Mouse (Mus musculus): ENCODE results near the gene Hoxb6. TPM values are rescaled to one million over a fixed set of nuclear protein-coding genes. Genes with fewer than 3 reads are reported as not detected.

Hoxb6 gene
- polyA plus RNA-seq, 1 experiment, result not detected

DNA sequence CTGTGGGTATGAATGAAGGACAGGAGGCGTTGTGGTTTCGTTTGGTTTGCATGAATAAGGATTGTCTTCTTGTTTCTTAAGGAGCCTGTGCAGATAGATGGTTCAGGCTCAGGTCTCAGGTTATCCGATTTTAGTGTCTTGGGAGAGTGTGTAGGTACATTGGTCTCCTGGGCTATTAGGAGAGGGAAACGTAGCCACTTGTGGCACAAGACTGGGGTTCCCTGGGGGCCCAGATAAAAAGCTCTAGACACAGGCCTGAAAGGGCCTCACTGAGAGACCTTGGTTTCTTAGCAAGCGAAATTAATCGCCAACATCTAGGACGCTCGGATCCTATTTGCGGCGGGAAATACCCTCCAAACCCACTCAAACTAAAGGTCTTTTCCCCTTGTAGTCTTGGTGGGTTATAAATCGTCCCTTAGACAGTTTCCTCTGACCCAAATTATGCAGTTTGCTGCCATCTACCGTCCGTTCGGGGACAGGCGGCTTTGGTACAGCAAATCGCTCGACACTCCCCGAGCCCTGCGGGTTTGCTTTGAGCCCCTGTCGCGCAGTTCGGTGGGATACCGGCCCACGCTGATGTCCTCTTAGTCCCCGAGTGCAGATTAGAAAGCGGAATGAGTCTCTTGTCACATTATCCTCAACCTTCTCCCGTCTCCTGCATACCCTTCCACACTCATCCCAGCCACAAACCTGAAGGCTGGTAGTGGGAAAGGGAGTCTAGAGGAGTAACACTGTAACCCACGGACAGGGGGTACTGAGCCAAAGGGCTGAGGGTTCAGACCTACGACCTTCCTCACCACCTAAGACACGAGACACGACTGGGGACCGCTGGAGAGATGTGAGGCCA is 2.2 kb downstream of the Hoxb6 start:
- no peak for TF ChIP-seq MYOG (IDR thresholded peaks at IDR 0.05; ENCODE audit: control insufficient read depth in 1 of 3, insufficient read depth in 1 of 3, insufficient read length in 2 of 3, low read depth in 2 of 3)
- TF ChIP-seq REST (IDR thresholded peaks at IDR 0.05; ENCODE audit: insufficient read depth, insufficient read length), result no peak
- no peak for TF ChIP-seq E2F4 (IDR thresholded peaks at IDR 0.05; ENCODE audit: insufficient read depth)
- Histone ChIP-seq H3ac (ENCODE audit: control insufficient read depth, insufficient read length) (no peak overlapping the region), H3K4me2 (ENCODE audit: low read depth) (no peak overlapping the region), H3K36me3 (ENCODE audit: control insufficient read depth, insufficient read depth) (no peaks in the 10 kb centered on the region), H3K27me3 (ENCODE audit: control insufficient read depth, insufficient read depth, insufficient read length) (peaks cover 80% of the 10 kb centered on the region), H3K4me3 (no peak overlapping the region), H3K79me2 (ENCODE audit: control insufficient read depth, insufficient read depth) (no peaks in the 10 kb centered on the region)

DNA sequence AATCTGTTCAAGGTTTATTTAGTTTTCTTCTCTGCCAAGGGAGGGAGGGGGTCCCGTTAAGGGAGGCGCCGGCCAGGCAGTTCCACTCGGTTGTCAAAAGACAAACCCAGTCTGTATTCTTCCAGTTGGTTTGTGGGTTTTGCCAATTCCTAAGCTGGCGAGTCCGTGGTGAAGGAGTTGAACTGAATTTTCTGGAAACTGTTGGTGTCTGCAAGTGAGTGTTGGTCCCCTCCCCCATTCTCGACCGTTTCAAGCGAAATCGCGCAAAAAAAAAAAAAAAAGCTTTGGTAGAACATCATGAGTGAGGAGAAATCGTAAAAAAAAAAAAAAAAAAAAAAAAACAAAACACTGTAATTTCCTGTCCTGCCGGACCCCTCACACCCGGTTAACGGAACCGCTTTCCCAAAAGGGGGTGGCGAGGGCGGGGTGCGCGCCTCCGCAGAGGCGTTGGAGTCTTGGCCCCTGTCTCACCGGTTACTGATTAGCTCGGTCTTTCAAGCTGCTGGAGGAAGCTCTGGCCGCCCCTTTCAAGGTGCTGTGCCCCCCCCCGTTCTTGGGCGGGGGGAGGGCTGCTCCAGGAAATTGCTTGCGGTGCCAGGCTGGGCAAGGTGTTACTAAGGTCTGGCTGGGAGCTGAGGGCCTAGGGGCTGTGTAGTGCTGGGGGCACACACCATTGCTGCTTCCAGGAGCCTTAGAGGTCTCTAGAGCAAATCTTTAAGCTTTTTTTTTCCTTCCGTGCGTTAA is 3.0 kb downstream of the Hoxb6 start:
- Histone ChIP-seq H3K4me2 (ENCODE audit: low read depth) (no peak overlapping the region), H3K79me2 (ENCODE audit: control insufficient read depth, insufficient read depth) (no peaks in the 10 kb centered on the region), H3K27me3 (ENCODE audit: control insufficient read depth, insufficient read depth, insufficient read length) (peaks cover 81% of the 10 kb centered on the region), H3ac (ENCODE audit: control insufficient read depth, insufficient read length) (no peak overlapping the region), H3K4me3 (no peak overlapping the region), H3K36me3 (ENCODE audit: control insufficient read depth, insufficient read depth) (no peaks in the 10 kb centered on the region)
- TF ChIP-seq SRF (IDR thresholded peaks at IDR 0.05; ENCODE audit: control insufficient read depth, insufficient read length, low read depth) (no peak), MAX (IDR thresholded peaks at IDR 0.05; ENCODE audit: low read depth) (no peak), TCF12 (IDR thresholded peaks at IDR 0.05; ENCODE audit: insufficient read depth, poor library complexity, severe bottlenecking) (no peak), REST (IDR thresholded peaks at IDR 0.05; ENCODE audit: insufficient read depth, insufficient read length) (no peak), POLR2AphosphoS2 (IDR thresholded peaks at IDR 0.05; ENCODE audit: insufficient read length, low read depth) (no peak), POLR2A (IDR thresholded peaks at IDR 0.05; ENCODE audit: insufficient read length, low read depth) (no peak), E2F4 (IDR thresholded peaks at IDR 0.05; ENCODE audit: insufficient read depth) (no peak), MYOG (IDR thresholded peaks at IDR 0.05; ENCODE audit: control insufficient read depth in 1 of 3, insufficient read depth in 1 of 3, insufficient read length in 2 of 3, low read depth in 2 of 3) (no peak), USF1 (IDR thresholded peaks at IDR 0.05; ENCODE audit: low read depth) (no peak), TCF3 (IDR thresholded peaks at IDR 0.05; ENCODE audit: insufficient read length, low read depth) (no peak), MYOD1 (IDR thresholded peaks at IDR 0.05; ENCODE audit: control insufficient read depth in 1 of 3, insufficient read length in 2 of 3, low read depth in 2 of 3) (no peak)

DNA sequence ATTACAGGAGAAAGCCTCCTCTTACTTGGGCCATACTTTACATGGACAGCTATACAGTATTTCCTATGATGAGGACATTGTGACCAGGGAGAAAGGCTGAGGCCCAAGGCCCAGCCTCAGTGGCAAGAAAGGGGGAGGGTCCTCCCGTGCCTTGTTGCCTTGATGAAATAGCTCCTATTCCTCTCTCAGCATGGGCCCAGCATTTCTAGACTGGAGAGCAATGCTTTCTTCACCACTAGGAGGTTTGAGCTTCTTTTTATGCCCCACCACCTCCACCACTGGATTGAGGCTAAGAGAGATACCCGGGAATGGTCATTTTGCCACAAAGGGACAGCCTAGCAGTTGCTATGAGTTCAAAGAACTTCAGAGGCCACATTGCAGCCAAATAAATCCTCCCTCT is 4.7 kb downstream of the Hoxb6 start:
- Histone ChIP-seq H3K4me3 (no peak overlapping the region), H3K4me2 (ENCODE audit: low read depth) (no peak overlapping the region), H3K27me3 (ENCODE audit: control insufficient read depth, insufficient read depth, insufficient read length) (peaks cover 89% of the 10 kb centered on the region), H3ac (ENCODE audit: control insufficient read depth, insufficient read length) (no peak overlapping the region), H3K79me2 (ENCODE audit: control insufficient read depth, insufficient read depth) (no peaks in the 10 kb centered on the region), H3K36me3 (ENCODE audit: control insufficient read depth, insufficient read depth) (no peaks in the 10 kb centered on the region)
- TF ChIP-seq USF1 (IDR thresholded peaks at IDR 0.05; ENCODE audit: low read depth), result no peak
- TF ChIP-seq CEBPB (IDR thresholded peaks at IDR 0.05; ENCODE audit: insufficient read depth, poor library complexity, severe bottlenecking), result no peak
- no peak for TF ChIP-seq MYOD1 (IDR thresholded peaks at IDR 0.05; ENCODE audit: control insufficient read depth in 1 of 3, insufficient read length in 2 of 3, low read depth in 2 of 3)
- no peak for TF ChIP-seq POLR2A (IDR thresholded peaks at IDR 0.05; ENCODE audit: insufficient read length, low read depth)
- no peak for TF ChIP-seq TCF12 (IDR thresholded peaks at IDR 0.05; ENCODE audit: insufficient read depth, poor library complexity, severe bottlenecking)
- TF ChIP-seq E2F4 (IDR thresholded peaks at IDR 0.05; ENCODE audit: insufficient read depth), result no peak
- no peak for TF ChIP-seq MYOG (IDR thresholded peaks at IDR 0.05; ENCODE audit: control insufficient read depth in 1 of 3, insufficient read depth in 1 of 3, insufficient read length in 2 of 3, low read depth in 2 of 3)
- TF ChIP-seq REST (IDR thresholded peaks at IDR 0.05; ENCODE audit: insufficient read depth, insufficient read length), result no peak
- no peak for TF ChIP-seq TCF3 (IDR thresholded peaks at IDR 0.05; ENCODE audit: insufficient read length, low read depth)

DNA sequence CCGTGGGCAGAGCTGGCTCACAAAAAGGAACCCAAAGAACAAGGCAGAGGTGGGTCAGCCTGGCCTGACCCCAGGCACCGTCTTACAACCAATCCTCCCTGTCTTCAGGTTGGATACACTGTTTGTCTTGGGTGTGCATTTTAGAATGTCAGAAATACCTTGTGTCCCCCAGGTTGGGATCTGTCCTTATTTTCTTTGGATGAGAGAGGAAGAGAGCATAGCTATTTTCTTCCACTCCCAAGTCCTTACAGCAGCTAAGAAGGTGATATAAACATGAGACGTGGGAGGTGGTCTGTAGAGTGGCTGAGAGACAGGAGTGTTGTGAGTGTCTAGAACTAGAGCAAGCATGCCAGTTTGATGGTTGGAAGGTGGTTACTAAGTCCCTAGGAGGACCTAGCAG is 5.2 kb downstream of the Hoxb6 start:
- Histone ChIP-seq H3ac (ENCODE audit: control insufficient read depth, insufficient read length) (no peak overlapping the region), H3K27me3 (ENCODE audit: control insufficient read depth, insufficient read depth, insufficient read length) (peaks cover 90% of the 10 kb centered on the region), H3K4me2 (ENCODE audit: low read depth) (no peak overlapping the region), H3K4me3 (no peak overlapping the region), H3K36me3 (ENCODE audit: control insufficient read depth, insufficient read depth) (no peaks in the 10 kb centered on the region), H3K79me2 (ENCODE audit: control insufficient read depth, insufficient read depth) (no peaks in the 10 kb centered on the region)
- TF ChIP-seq REST (IDR thresholded peaks at IDR 0.05; ENCODE audit: insufficient read depth, insufficient read length) (no peak), USF1 (IDR thresholded peaks at IDR 0.05; ENCODE audit: low read depth) (no peak), MYOG (IDR thresholded peaks at IDR 0.05; ENCODE audit: control insufficient read depth in 1 of 3, insufficient read depth in 1 of 3, insufficient read length in 2 of 3, low read depth in 2 of 3) (no peak), MYOD1 (IDR thresholded peaks at IDR 0.05; ENCODE audit: control insufficient read depth in 1 of 3, insufficient read length in 2 of 3, low read depth in 2 of 3) (no peak), TCF3 (IDR thresholded peaks at IDR 0.05; ENCODE audit: insufficient read length, low read depth) (no peak), CEBPB (IDR thresholded peaks at IDR 0.05; ENCODE audit: insufficient read depth, poor library complexity, severe bottlenecking) (no peak)
